ENCODE assay signal across 8 mouse cellular contexts in genomic region chr4:141130704-141131342, GRCm38 (mm10). TPM values are rescaled to one million over a fixed set of nuclear protein-coding genes. Genes with fewer than 3 reads are reported as not detected.
DNase-seq lines count a peak whose midpoint lies in the region; ATAC-seq and TF ChIP-seq lines count a peak whose summit lies in the region.

No protein-coding gene starts in this region.

- WGBS in forebrain, embryonic 12.5 days: 81% methylated on average over 6 of the region's 6 CpGs
- 85% methylated on average over 6 of the region's 6 CpGs for WGBS in limb, embryonic 12.5 days
- WGBS in midbrain, postnatal 0 days: 81% methylated on average over 6 of the region's 6 CpGs

- H3K36me3 ChIP-seq in forebrain, embryonic 12.5 days (replicated peaks): peaks cover 5% of the 10 kb centered on the region; the same call in 1 of the 2 replicates
- peaks cover 16% of the 10 kb centered on the region for H3K36me3 ChIP-seq in limb, embryonic 12.5 days
- H3K36me3 ChIP-seq in midbrain, postnatal 0 days (ENCODE audit: insufficient read depth, low read length): no peaks in the 10 kb centered on the region

- H3K27ac ChIP-seq in forebrain, embryonic 12.5 days: 0 out of 2 replicates have a peak overlapping the region, but pooled peaks have one; percentile 32
- peak overlapping the region; percentile 89 for H3K27ac ChIP-seq in limb, embryonic 12.5 days
- H3K27ac ChIP-seq in midbrain, postnatal 0 days (ENCODE audit: low read depth, low read length): peak overlapping the region; percentile 47

- no peak overlapping the region for H3K4me3 ChIP-seq in forebrain, embryonic 12.5 days (replicated peaks)
- no peak overlapping the region for H3K4me3 ChIP-seq in limb, embryonic 12.5 days (replicated peaks)
- no peak overlapping the region for H3K4me3 ChIP-seq in midbrain, postnatal 0 days (ENCODE audit: low read depth, low read length)

- ATAC-seq in frontal cortex, adult (ENCODE audit: low TSS enrichment): peak; percentile 46; the same call in 1 of the 2 replicates
- ATAC-seq in forebrain, embryonic 12.5 days (ENCODE audit: low FRiP score): no peak
- no peak for ATAC-seq in limb, embryonic 12.5 days (ENCODE audit: insufficient number of reproducible peaks, insufficient read depth, low FRiP score, low TSS enrichment, low read depth)
- no peak for ATAC-seq in midbrain, postnatal 0 days (ENCODE audit: low FRiP score)

- DNase-seq in frontal cortex, postnatal 14 days (ENCODE audit: low spot score in 2 of 2): no peak
- DNase-seq in Muller cell, postnatal 12 days (ENCODE audit: inconsistent ontology term): peak; percentile 67
- peak; percentile 31 for DNase-seq in midbrain, postnatal 0 days (ENCODE audit: low spot score)
- no peak for DNase-seq in gastrocnemius, postnatal 36 days
- DNase-seq in retina, embryonic 14.5 days (ENCODE audit: low spot score): no peak

- no peaks in the 10 kb centered on the region for H3K27me3 ChIP-seq in forebrain, embryonic 12.5 days
- H3K27me3 ChIP-seq in limb, embryonic 12.5 days: no peaks in the 10 kb centered on the region
- H3K27me3 ChIP-seq in midbrain, postnatal 0 days (ENCODE audit: insufficient read depth, low read length): no peaks in the 10 kb centered on the region

- no peak for TF ChIP-seq CTCF in midbrain, postnatal 0 days (IDR thresholded peaks at IDR 0.05)

- H3K9me3 ChIP-seq in forebrain, embryonic 12.5 days: no peaks in the 10 kb centered on the region
- no peaks in the 10 kb centered on the region for H3K9me3 ChIP-seq in limb, embryonic 12.5 days
- H3K9me3 ChIP-seq in midbrain, postnatal 0 days (ENCODE audit: low read length): no peaks in the 10 kb centered on the region

- peaks cover 41% of the 10 kb centered on the region for H3K4me1 ChIP-seq in forebrain, embryonic 12.5 days
- peaks cover 54% of the 10 kb centered on the region for H3K4me1 ChIP-seq in limb, embryonic 12.5 days (replicated peaks)
- H3K4me1 ChIP-seq in midbrain, postnatal 0 days (ENCODE audit: insufficient read depth, low read length): no peaks in the 10 kb centered on the region; the same call in 1 of the 2 replicates

- intact Hi-C loops in gastrocnemius, postnatal 36 days (cut with DNase I): no loop called here

- no peak overlapping the region for H3K4me2 ChIP-seq in forebrain, embryonic 12.5 days
- H3K4me2 ChIP-seq in limb, embryonic 12.5 days: no peak overlapping the region; the same call in 1 of the 2 replicates
- no peak overlapping the region for H3K4me2 ChIP-seq in midbrain, postnatal 0 days (ENCODE audit: low read depth, low read length, poor library complexity, severe bottlenecking)

- no peak overlapping the region for H3K9ac ChIP-seq in forebrain, embryonic 12.5 days
- no peak overlapping the region for H3K9ac ChIP-seq in limb, embryonic 12.5 days (replicated peaks)
- no peak overlapping the region for H3K9ac ChIP-seq in midbrain, postnatal 0 days (replicated peaks; ENCODE audit: low read length, poor library complexity, severe bottlenecking)

RNA-seq across cellular contexts. Expression of gene Szrd1, which starts 8.8 kb away (rescaled TPM):
- polyA plus RNA-seq in forebrain, embryonic 12.5 days (2016; fragmentation: Nextera tagmentation; extraction: Ambion mirVana): 32.2 and 36.4 TPM in 2 replicates
- polyA plus RNA-seq in limb, embryonic 12.5 days (2016; fragmentation: Nextera tagmentation; extraction: Ambion mirVana): 34.2 and 34.5 TPM in 2 replicates
- 58.7 and 64.3 TPM in 2 replicates for total RNA-seq in midbrain, postnatal 0 days (2014; rRNA removed)
- polyA plus RNA-seq in midbrain, postnatal 0 days (2015; fragmentation: Nextera tagmentation; extraction: Ambion mirVana): 13.5 and 16.2 TPM in 2 replicates
- 100 to 1,000 TPM; 141 to 150 TPM for total RNA-seq in gastrocnemius, postnatal 36 days (2021)

RNA-seq across cellular contexts. Expression of gene Fbxo42, which starts 16.9 kb away (rescaled TPM):
- 24.7 and 26.9 TPM in 2 replicates for polyA plus RNA-seq in forebrain, embryonic 12.5 days (2016; fragmentation: Nextera tagmentation; extraction: Ambion mirVana)
- 31.2 and 32.0 TPM in 2 replicates for polyA plus RNA-seq in limb, embryonic 12.5 days (2016; fragmentation: Nextera tagmentation; extraction: Ambion mirVana)
- 23.6 and 26.6 TPM in 2 replicates for total RNA-seq in midbrain, postnatal 0 days (2014; rRNA removed)
- polyA plus RNA-seq in midbrain, postnatal 0 days (2015; fragmentation: Nextera tagmentation; extraction: Ambion mirVana): 16.9 and 17.7 TPM in 2 replicates
- total RNA-seq in gastrocnemius, postnatal 36 days (2021): 1 to 10 TPM; 8.8 to 9.8 TPM

RNA-seq across cellular contexts. Expression of gene Spata21, which starts 42.7 kb away (rescaled TPM):
- polyA plus RNA-seq in forebrain, embryonic 12.5 days (2016; fragmentation: Nextera tagmentation; extraction: Ambion mirVana): 0.26 TPM in 1 of 2 replicates, not detected in the other
- 0.28 TPM in 1 of 2 replicates, not detected in the other for polyA plus RNA-seq in limb, embryonic 12.5 days (2016; fragmentation: Nextera tagmentation; extraction: Ambion mirVana)
- total RNA-seq in midbrain, postnatal 0 days (2014; rRNA removed): 0.27 and 4.4 TPM in 2 replicates
- 0.25 and 1.4 TPM in 2 replicates for polyA plus RNA-seq in midbrain, postnatal 0 days (2015; fragmentation: Nextera tagmentation; extraction: Ambion mirVana)
- not detected for total RNA-seq in gastrocnemius, postnatal 36 days (2021)

RNA-seq across cellular contexts. Expression of gene Necap2, which starts 52.7 kb away (rescaled TPM):
- 52.7 and 56.8 TPM in 2 replicates for polyA plus RNA-seq in forebrain, embryonic 12.5 days (2016; fragmentation: Nextera tagmentation; extraction: Ambion mirVana)
- 87.1 and 87.7 TPM in 2 replicates for polyA plus RNA-seq in limb, embryonic 12.5 days (2016; fragmentation: Nextera tagmentation; extraction: Ambion mirVana)
- total RNA-seq in midbrain, postnatal 0 days (2014; rRNA removed): 51.4 and 54.5 TPM in 2 replicates
- polyA plus RNA-seq in midbrain, postnatal 0 days (2015; fragmentation: Nextera tagmentation; extraction: Ambion mirVana): 42.2 and 51.1 TPM in 2 replicates
- total RNA-seq in gastrocnemius, postnatal 36 days (2021): 10 to 100 TPM; 13.3 to 15.3 TPM

Comparison
In these comparisons a context has a peak if more than half of its experiments do, and no peak if none do; other contexts are left out.
1. DNase-seq: peak in Muller cell, postnatal 12 days (single experiment) and midbrain, postnatal 0 days (single experiment); none in frontal cortex, postnatal 14 days (0 of 2), gastrocnemius, postnatal 36 days (0 of 2) and retina, embryonic 14.5 days (single experiment).
2. H3K27ac ChIP-seq: peak in every context shown above with its lines; median percentile 89 in limb, embryonic 12.5 days; 47 in midbrain, postnatal 0 days; 32 in forebrain, embryonic 12.5 days.